Mouse (Mus musculus): Measurements from ENCODE around the gene Tmed9.

Gene Tmed9

DNA sequence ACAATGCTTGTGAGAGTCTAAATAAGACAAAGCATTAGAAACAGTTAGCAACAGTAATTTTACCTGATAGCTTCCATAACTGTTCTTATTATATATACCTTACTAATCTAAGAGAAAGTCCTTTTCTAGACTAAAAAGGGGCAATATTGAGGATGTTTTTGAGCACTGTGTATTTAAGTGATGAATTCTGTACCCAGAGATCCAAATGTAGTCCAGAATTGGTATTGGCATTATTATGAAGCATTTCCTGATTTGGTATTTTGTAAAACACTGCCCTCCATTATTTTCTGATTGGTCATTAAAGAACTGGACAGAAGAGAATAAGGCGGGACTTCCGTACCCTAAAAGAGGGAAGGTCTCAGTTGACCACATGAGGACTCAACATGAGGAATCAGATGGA, at the start of gene Tmed9:
Tmed9 (plus strand) TSS at position 301 of the 400 bp plus-strand sequence.
- no peak for DNase-seq

- DNase-seq: no peak
Measured at GRCm38 (mm10) chr13:55523951-55524600, 49.5 kb upstream of the Tmed9 start.

- DNase-seq: no peak
Measured at GRCm38 (mm10) chr13:55525733-55526553, 47.6 kb upstream of the Tmed9 start.

DNA sequence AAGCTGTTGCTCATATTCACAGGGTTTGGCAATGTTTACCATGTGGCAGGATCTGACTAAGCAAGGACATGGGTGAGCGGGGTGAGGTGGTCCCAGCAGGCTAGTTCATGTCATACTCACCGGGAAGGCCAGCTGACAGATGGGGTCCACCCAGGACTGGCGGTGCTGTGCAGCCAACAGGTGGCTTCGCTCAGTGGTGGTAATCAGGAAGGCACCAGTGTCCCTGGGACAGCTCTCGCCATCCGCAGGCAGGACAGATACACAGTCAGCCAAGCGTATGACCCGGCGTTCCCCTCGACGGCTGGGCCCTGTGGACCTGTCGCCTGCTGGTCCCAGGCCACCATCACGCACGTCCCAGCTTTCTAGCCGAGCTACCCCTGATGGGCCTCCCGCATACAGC, 46.3 kb upstream of the Tmed9 start:
- no peak for DNase-seq

GRCm38 (mm10) chr13:55527834-55528772, 45.4 kb upstream of the Tmed9 start:
- DNase-seq: no peak

DNA sequence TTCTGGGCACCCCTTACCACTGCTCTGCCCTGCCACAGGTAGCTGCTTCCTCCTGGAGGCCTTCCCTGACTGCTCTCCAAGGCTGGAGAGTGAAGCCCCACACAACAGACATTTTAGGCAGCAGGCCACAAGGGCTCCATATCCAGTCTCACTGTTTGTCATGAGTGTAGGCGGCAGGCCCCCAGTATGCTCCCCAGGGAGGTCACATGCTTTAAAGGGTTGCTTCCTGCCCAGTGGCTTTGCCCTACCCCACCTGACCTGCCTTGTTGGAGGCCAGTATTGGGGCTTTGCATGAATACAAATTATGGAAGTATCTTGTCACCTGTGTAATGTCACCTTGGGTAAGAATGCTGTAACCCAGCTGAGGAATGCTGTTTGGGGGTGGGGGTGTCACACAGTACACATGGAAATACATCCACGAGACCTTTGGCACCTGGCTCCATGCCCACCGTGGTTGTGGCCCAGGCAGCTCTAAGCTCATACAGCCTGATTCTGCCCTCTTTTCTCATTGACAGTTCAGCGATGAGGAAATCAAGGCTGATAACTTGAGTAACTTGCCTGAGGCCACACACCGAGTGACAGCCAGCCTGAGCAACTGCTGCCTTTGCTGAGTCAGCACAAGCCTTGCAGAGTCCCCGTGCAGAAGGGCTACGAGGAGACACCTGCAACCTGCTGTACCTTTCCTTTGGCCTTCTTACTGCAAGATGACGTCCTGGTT, 44.2 kb upstream of the Tmed9 start, which contains the start of gene Dok3:
Dok3 (minus strand) TSS at position 99 of the 718 bp plus-strand sequence.
- no peak for DNase-seq

- peak; percentile 61 for DNase-seq
Measured at GRCm38 (mm10) chr13:55535191-55535590, 38.3 kb upstream of the Tmed9 start.

GRCm38 (mm10) chr13:55535796-55536193, 37.7 kb upstream of the Tmed9 start:
- peak; percentile 57 for DNase-seq

DNA sequence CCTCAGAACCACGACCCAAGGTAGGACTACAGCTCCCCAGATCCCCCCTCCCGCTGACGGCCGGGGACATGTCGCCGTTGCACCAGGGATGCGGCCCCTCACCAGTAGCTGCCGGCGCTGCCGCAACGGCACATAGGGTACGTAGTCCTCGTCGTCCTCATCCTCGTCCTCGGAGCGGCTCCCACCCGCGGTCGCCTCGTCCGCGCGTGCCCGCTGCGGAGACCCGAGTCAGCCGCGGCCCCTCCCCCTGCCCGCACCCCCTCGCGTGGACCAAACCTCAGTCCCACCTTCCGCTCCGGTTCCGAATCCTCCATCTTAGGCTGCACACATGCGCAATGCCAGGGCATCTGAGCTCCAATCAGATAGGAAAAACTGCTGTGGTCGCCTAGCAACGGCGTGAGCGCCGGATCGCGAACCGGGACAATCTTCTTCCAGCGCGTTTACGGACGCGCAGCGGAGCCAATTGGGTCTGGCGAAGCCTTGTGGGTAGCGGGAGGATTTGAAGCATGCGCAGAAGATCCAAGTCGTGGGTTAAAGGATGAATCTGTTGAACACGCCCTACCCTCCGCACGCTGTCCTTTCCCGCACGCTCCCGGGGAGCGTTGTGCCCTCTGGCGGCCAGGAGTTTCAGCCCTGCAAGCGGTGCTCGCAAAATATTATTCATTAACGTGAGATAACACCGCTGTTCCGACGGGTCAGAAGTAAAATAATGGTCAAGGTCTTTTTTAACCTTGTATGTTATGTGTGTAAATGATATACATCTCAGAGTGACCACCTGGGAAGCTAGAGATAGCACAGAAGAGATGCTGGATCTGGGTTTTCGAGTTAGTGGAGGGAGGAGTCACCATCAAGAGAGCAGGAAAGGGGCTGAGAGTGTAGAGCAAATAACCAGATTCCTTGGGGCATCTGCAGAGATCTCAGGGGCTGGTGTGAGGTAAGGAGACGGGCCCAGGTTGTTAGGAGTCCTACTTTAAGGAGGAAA, 37.0 kb upstream of the Tmed9 start, which contains the start of gene Ddx41:
Ddx41 (minus strand) TSS at position 465 of the 982 bp plus-strand sequence.
- peak; percentile 100 for DNase-seq

GRCm38 (mm10) chr13:55540933-55541332, 32.6 kb upstream of the Tmed9 start:
- no peak for DNase-seq

DNA sequence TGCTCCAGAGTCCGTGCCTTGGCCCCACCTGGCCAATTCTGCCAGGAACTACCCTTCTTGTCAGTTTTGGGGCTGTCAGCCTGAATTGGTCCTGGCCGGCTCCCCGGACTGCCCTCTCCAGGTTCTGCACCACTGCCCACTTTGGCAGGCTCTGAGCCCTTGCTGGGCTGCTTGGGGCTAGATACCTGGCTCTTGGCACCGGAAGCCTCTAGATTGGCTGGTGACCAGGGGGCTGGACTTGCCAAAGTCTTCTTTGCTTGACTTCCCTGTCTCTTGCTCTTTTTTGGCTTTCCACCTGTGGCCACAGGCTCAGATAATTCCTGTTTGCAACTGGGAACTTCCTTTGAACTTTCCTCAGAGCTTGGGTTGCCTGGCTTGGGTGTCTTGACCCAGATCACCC, 30.6 kb upstream of the Tmed9 start:
- no peak for DNase-seq

GRCm38 (mm10) chr13:55543447-55543846, 30.1 kb upstream of the Tmed9 start:
- DNase-seq: no peak

DNA sequence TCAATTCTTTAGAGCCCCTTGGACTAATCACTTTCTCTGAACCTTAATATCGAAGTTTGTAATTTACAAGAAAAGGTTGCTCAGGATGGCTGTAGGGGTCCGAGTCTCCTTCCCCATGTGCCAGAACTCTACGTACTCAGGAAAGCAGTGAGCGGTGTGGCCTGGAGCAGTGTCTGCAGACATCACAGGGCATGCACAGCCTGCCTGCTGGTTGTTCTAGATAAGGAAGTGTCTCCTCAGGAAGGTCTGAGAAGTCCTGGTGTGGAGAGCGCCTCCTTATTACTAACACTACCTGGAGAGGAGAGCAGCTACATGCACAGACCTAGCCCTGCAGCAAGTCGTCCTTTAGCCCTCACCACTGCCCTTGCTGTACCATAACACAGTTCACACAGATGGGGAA, 28.7 kb upstream of the Tmed9 start:
- DNase-seq: no peak

DNA sequence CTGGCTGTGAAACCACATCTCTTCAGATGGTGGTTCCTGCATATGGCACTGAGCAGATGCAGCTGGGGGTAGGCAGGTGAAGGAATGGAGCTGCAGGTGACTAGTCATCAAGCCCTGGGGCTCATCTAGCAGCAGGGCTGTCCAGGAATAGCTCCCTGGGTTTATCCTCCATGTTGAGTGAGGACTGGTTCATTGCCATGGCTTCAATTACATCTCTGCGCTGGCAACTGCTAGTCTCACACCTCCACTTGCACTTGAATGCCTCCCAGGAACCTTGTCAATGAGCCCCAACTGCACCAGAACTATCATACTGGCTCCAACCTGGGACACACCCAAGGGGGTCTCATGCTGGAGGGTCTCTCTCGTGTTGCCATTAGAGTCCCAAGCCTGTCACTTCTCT, 25.6 kb upstream of the Tmed9 start:
- no peak for DNase-seq

GRCm38 (mm10) chr13:55548426-55548825, 25.1 kb upstream of the Tmed9 start:
- no peak for DNase-seq

DNA sequence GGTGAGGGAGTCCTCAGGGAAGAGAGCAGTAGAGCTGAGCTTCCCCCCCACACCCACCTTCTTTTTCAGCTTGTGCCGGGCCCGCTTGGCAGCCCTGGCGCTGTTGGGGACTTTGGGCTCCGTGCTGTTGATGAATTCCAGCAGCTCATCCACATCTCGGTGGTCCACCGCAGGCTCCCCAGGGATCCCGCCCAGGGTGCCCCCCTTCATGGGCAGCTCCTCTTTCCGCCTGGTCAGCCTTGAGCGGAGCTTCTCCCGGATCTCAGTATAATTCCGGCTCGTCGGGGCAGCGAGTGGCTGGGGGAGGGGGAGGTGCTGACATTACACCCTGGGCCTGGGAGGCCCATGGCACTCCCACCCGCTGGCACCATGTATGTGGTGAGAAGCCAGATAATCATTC, 24.5 kb upstream of the Tmed9 start:
- no peak for DNase-seq

- DNase-seq: no peak
Measured at GRCm38 (mm10) chr13:55555921-55556320, 17.6 kb upstream of the Tmed9 start.

DNA sequence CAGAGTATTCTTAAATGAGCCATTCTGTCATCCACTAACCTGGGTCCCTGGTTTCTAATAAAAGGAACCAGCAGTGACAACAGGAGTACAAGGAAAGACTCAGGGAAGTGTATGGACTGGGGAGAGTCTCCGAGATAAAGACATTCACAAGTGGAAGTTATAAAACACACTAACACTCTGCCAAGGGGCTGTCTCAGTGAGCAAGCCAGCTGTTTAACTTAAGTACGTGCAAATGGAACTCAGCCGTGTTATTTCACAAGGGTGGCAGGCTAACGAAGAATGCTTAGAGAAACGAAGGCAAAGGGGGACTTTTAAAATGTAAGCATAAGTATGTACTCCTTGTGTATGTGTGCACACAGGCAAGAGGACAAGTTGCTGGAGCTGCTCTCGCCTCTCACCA, 16.0 kb upstream of the Tmed9 start:
- DNase-seq: no peak

GRCm38 (mm10) chr13:55563266-55563879, 10.2 kb upstream of the Tmed9 start:
- DNase-seq: no peak

DNA sequence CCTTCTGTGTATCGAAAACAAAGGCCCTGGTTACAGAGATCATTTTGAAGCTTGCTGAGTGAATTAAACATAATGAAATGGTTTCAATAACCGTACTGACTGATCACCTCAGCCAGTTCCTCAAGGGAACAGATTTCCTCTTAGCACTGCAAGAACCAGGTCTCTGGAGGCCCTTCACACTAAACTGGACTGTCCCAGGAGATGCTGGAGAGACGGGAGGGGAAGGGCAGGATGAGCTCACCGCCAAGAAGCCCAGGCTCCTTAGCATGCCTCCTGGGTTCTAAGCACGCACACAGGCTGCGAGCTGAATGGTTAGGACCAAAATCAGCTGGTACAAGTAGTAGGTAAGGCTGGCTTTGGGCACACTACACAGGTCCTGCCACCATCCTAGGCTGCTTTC, 6.5 kb upstream of the Tmed9 start:
- DNase-seq: no peak

GRCm38 (mm10) chr13:55567949-55568348, 5.6 kb upstream of the Tmed9 start:
- DNase-seq: no peak
